Mouse (Mus musculus) 416B (cell line): ENCODE results near the gene Pwwp2b.

Source experiments
- DNase-seq: peaks from one replicate; pipeline ENCODE4 v3.0.0; 2011; ENCODE audit warnings: low read depth

Pwwp2b gene

GRCm38 (mm10) chr7:139224725-139225124 lies 23.6 kb upstream of the Pwwp2b start:
- DNase-seq, result peak; percentile 81

- DNase-seq, result no peak
These were observed 21.9 kb upstream of the Pwwp2b start for GRCm38 (mm10) chr7:139226416-139226815.

- peak; percentile 69 for DNase-seq
These were observed 19.7 kb upstream of the Pwwp2b start for GRCm38 (mm10) chr7:139228447-139229171.

GRCm38 (mm10) chr7:139229837-139230236 lies 18.4 kb upstream of the Pwwp2b start:
- no peak for DNase-seq

GRCm38 (mm10) chr7:139230241-139230640 lies 18.0 kb upstream of the Pwwp2b start:
- no peak for DNase-seq

GRCm38 (mm10) chr7:139233714-139234113 lies 14.6 kb upstream of the Pwwp2b start:
- DNase-seq, result peak; percentile 87

GRCm38 (mm10) chr7:139234426-139235188 lies 13.7 kb upstream of the Pwwp2b start:
- no peak for DNase-seq

GRCm38 (mm10) chr7:139235651-139236358 lies 12.5 kb upstream of the Pwwp2b start:
- peak; percentile 22 for DNase-seq

GRCm38 (mm10) chr7:139239432-139239831 lies 8.8 kb upstream of the Pwwp2b start:
- DNase-seq, result no peak

- DNase-seq, result no peak
These were observed 2.2 kb upstream of the Pwwp2b start for GRCm38 (mm10) chr7:139246086-139246485.

GRCm38 (mm10) chr7:139246931-139247880 lies 1.1 kb upstream of the Pwwp2b start:
- no peak for DNase-seq

- DNase-seq, result peak; percentile 29
These were observed 528 bp downstream of the Pwwp2b start for GRCm38 (mm10) chr7:139248615-139249405.

GRCm38 (mm10) chr7:139249406-139250210 lies 1.3 kb downstream of the Pwwp2b start:
- peak; percentile 35 for DNase-seq

- DNase-seq, result peak; percentile 64
These were observed 3.6 kb downstream of the Pwwp2b start for GRCm38 (mm10) chr7:139251881-139252301.

GRCm38 (mm10) chr7:139252566-139252965 lies 4.3 kb downstream of the Pwwp2b start:
- DNase-seq, result peak; percentile 45

- DNase-seq, result no peak
These were observed 4.7 kb downstream of the Pwwp2b start for GRCm38 (mm10) chr7:139252986-139253385.

- DNase-seq, result no peak
These were observed 5.2 kb downstream of the Pwwp2b start for GRCm38 (mm10) chr7:139253462-139253861.

- DNase-seq, result no peak
These were observed 6.3 kb downstream of the Pwwp2b start for GRCm38 (mm10) chr7:139254626-139255025.

- DNase-seq, result no peak
These were observed 9.7 kb downstream of the Pwwp2b start for GRCm38 (mm10) chr7:139257752-139258542.
